Mouse (Mus musculus) MEL (cell line): ENCODE measurements around the gene Arl15. TPM values are rescaled to one million over a fixed set of nuclear protein-coding genes. Genes with fewer than 3 reads are reported as not detected.

Experiments used
- DNase-seq: peaks from one replicate; pipeline ENCODE4 v3.0.0; 2011; ENCODE audit warnings: low read depth, low spot score
- H3K27ac ChIP-seq: 2 replicates; pipeline ENCODE4 v1.5.1; 2012; ENCODE audit warnings: low read depth, mild to moderate bottlenecking, control low read depth, low read length, moderate library complexity; ENCODE audit not compliant: control insufficient read depth
- H3K27me3 ChIP-seq, 2 experiments: fragments of 150-350 bp in 1 of 2; sonication (generic) in 1 of 2; 2 replicates each; pipeline ENCODE4 v1.6.1; 2012; ENCODE audit warnings: low read length in 2 of 2, mild to moderate bottlenecking in 2 of 2, improper control_type of control experiment in 1 of 2, moderate library complexity in 1 of 2; ENCODE audit not compliant: insufficient read depth in 2 of 2, control insufficient read depth in 1 of 2
- H3K36me3 ChIP-seq, 2 experiments: 2 replicates each; pipeline ENCODE4 v1.6.1; 2012 to 2014; ENCODE audit warnings: low read length in 2 of 2, improper control_type of control experiment in 1 of 2, inconsistent platforms in 1 of 2, mild to moderate bottlenecking in 1 of 2; ENCODE audit not compliant: insufficient read depth in 2 of 2, control insufficient read depth in 1 of 2
- H3K4me1 ChIP-seq, 2 experiments: fragments of 150-350 bp in 1 of 2; sonication (generic) in 1 of 2; 2 replicates each; pipeline ENCODE4 v1.6.1; 2012; ENCODE audit warnings: low read length in 2 of 2, improper control_type of control experiment in 1 of 2, mild to moderate bottlenecking in 1 of 2; ENCODE audit not compliant: insufficient read depth in 2 of 2, control insufficient read depth in 1 of 2
- H3K4me3 ChIP-seq, 2 experiments: fragments of 150-350 bp in 1 of 2; sonication (generic) in 1 of 2; 2 replicates each; pipeline ENCODE4 v1.5.1; 2012; ENCODE audit warnings: low read depth in 2 of 2, low read length in 2 of 2, mild to moderate bottlenecking in 2 of 2, moderate library complexity in 2 of 2, control low read depth in 1 of 2, improper control_type of control experiment in 1 of 2; ENCODE audit not compliant: control insufficient read depth in 1 of 2, insufficient read depth in 1 of 2
- H3K79me2 ChIP-seq: 2 replicates; pipeline ENCODE4 v1.6.1; 2012; ENCODE audit warnings: mild to moderate bottlenecking, low read length, moderate library complexity; ENCODE audit not compliant: control insufficient read depth, poor library complexity, insufficient read depth
- H3K9ac ChIP-seq: 2 replicates; pipeline ENCODE4 v1.6.1; 2012; ENCODE audit warnings: low read depth, mild to moderate bottlenecking, control low read depth, low read length, moderate library complexity; ENCODE audit not compliant: control insufficient read depth, poor library complexity, severe bottlenecking
- H3K9me3 ChIP-seq: fragments of 150-350 bp; sonication (generic); replicated peaks from 2 replicates; pipeline ENCODE4 v1.6.1; 2012; ENCODE audit warnings: mild to moderate bottlenecking, low read length, improper control_type of control experiment, moderate library complexity; ENCODE audit not compliant: insufficient read depth
- E2F4 ChIP-seq: IDR thresholded peaks from 2 replicates; pipeline ENCODE4 v1.6.1; 2011; ENCODE audit warnings: low read depth, low read length, improper control_type of control experiment, borderline replicate concordance
- ELF1 ChIP-seq: IDR thresholded peaks from 2 replicates; pipeline ENCODE4 v1.6.1; 2014; ENCODE audit warnings: low read depth, mild to moderate bottlenecking, inconsistent platforms, low read length, improper control_type of control experiment, moderate library complexity
- ETS1 ChIP-seq: IDR thresholded peaks from 2 replicates; pipeline ENCODE4 v1.6.1; 2012; ENCODE audit warnings: low read depth, mild to moderate bottlenecking, inconsistent platforms, low read length, improper control_type of control experiment, moderate library complexity
- GABPA ChIP-seq: IDR thresholded peaks from 2 replicates; pipeline ENCODE4 v1.6.1; 2012; ENCODE audit warnings: low read depth, mild to moderate bottlenecking, inconsistent platforms, low read length, improper control_type of control experiment, moderate library complexity
- HCFC1 ChIP-seq: IDR thresholded peaks from 2 replicates; pipeline ENCODE4 v1.6.1; 2012; ENCODE audit warnings: low read depth, mild to moderate bottlenecking, inconsistent platforms, low read length, improper control_type of control experiment, moderate library complexity
- JUND ChIP-seq: IDR thresholded peaks from 2 replicates; pipeline ENCODE4 v1.6.1; 2011; ENCODE audit warnings: low read depth, mild to moderate bottlenecking, improper control_type of control experiment, low read length
- KAT2A ChIP-seq: conservative IDR thresholded peaks from 2 replicates; pipeline ENCODE4 v1.6.1; 2012; ENCODE audit warnings: low read depth, low read length, improper control_type of control experiment, inconsistent platforms
- MAZ ChIP-seq: IDR thresholded peaks from 2 replicates; pipeline ENCODE4 v1.6.1; 2012; ENCODE audit warnings: low read depth, mild to moderate bottlenecking, inconsistent platforms, low read length, improper control_type of control experiment
- MEF2A ChIP-seq: IDR thresholded peaks from 2 replicates; pipeline ENCODE4 v1.6.1; 2014; ENCODE audit warnings: low read depth, mild to moderate bottlenecking, inconsistent platforms, low read length, improper control_type of control experiment; ENCODE audit not compliant: poor library complexity, insufficient replicate concordance, severe bottlenecking; ENCODE audit errors: extremely low read depth
- MXI1 ChIP-seq: IDR thresholded peaks from 2 replicates; pipeline ENCODE4 v1.6.1; 2011; ENCODE audit warnings: mild to moderate bottlenecking, low read depth, low read length, improper control_type of control experiment
- MYB ChIP-seq: IDR thresholded peaks from 2 replicates; pipeline ENCODE4 v1.6.1; 2011; ENCODE audit warnings: mild to moderate bottlenecking, low read depth, low read length, improper control_type of control experiment
- NELFE ChIP-seq: IDR thresholded peaks from 2 replicates; pipeline ENCODE4 v1.6.1; 2011; ENCODE audit warnings: low read depth, low read length, improper control_type of control experiment
- RAD21 ChIP-seq: IDR thresholded peaks from 2 replicates; pipeline ENCODE4 v1.6.1; 2011; ENCODE audit warnings: mild to moderate bottlenecking, low read depth, low read length, improper control_type of control experiment
- RCOR1 ChIP-seq: IDR thresholded peaks from 2 replicates; pipeline ENCODE4 v1.6.1; 2012; ENCODE audit warnings: low read depth, mild to moderate bottlenecking, inconsistent platforms, low read length, improper control_type of control experiment
- SIN3A ChIP-seq: IDR thresholded peaks from 2 replicates; pipeline ENCODE4 v1.6.1; 2012; ENCODE audit warnings: low read length, improper control_type of control experiment, inconsistent platforms
- TCF12 ChIP-seq: IDR thresholded peaks from 2 replicates; pipeline ENCODE4 v1.6.1; 2014; ENCODE audit warnings: low read depth, mild to moderate bottlenecking, inconsistent platforms, low read length, improper control_type of control experiment, moderate library complexity
- UBTF ChIP-seq: IDR thresholded peaks from 2 replicates; pipeline ENCODE4 v1.6.1; 2012; ENCODE audit warnings: low read depth, mild to moderate bottlenecking, inconsistent platforms, low read length, improper control_type of control experiment, moderate library complexity, borderline replicate concordance; ENCODE audit not compliant: insufficient read depth
- ZC3H11A ChIP-seq: IDR thresholded peaks from 2 replicates; pipeline ENCODE4 v1.6.1; 2012; ENCODE audit warnings: low read depth, mild to moderate bottlenecking, inconsistent platforms, low read length, improper control_type of control experiment
- ZMIZ1 ChIP-seq: IDR thresholded peaks from 2 replicates; pipeline ENCODE4 v1.6.1; 2012; ENCODE audit warnings: low read depth, mild to moderate bottlenecking, inconsistent platforms, low read length, improper control_type of control experiment, moderate library complexity
- polyA plus RNA-seq, 2 experiments: library from polyadenylated mRNA; stranded (reverse) in 1 of 2; unstranded in 1 of 2; fragments of >175 nt in 1 of 2; fragments of >200 nt in 1 of 2; gene quantifications; 2 replicates each; pipeline versions ENCODE4 v1.2.1 to v1.2.4; 2012; ENCODE audit warnings: low replicate concordance in 2 of 2, low read depth in 1 of 2; ENCODE audit not compliant: insufficient read length in 2 of 2, insufficient read depth in 1 of 2, missing spikeins in 1 of 2
- total RNA-seq: library from RNA; depleted of rRNA; stranded (reverse); fragments of 300-350 nt; gene quantifications from 2 replicates; pipeline ENCODE4 v1.2.3, GENCODE M21; 2012

The Arl15 gene
- total and polyA plus RNA-seq, 3 experiments: 3.6 to 5.8 TPM; not detected in 1

DNA sequence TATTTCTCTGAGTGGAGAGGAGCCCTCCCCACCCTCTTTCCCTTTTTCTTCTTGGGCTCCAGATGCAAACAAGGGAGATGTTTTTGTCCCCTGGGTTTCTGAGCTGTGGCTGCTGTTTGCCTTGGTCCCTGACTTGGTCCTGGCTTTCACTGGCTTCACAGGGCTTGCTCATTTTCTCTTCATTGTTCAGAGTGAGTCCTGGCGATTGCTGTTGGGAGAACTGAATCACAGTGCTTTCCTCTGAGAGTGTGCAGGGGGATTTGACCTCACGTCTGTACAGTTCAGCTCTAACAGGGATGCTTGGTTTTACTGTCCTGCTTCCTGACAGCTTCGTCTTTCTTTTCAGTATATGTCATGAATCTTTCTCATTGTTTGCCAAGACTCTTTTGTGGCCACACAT, 254.4 kb downstream of the Arl15 start:
- Histone ChIP-seq H3K27me3 (no peaks in the 10 kb centered on the region), H3K4me1 (no peaks in the 10 kb centered on the region), H3K9me3 (no peaks in the 10 kb centered on the region), H3K4me3 (no peak overlapping the region), H3K79me2 (no peaks in the 10 kb centered on the region), H3K9ac (no peak overlapping the region), H3K27ac (no peak overlapping the region), H3K36me3 (no peaks in the 10 kb centered on the region)
- no peak for DNase-seq
- TF ChIP-seq SIN3A (no peak), TCF12 (no peak), UBTF (no peak), KAT2A (no peak), NELFE (no peak), MXI1 (no peak), JUND (no peak), RCOR1 (no peak), GABPA (no peak), MAZ (no peak), ELF1 (no peak), ZMIZ1 (no peak), HCFC1 (no peak), MYB (no peak), MEF2A (no peak), RAD21 (no peak), E2F4 (no peak), ZC3H11A (no peak)

DNA sequence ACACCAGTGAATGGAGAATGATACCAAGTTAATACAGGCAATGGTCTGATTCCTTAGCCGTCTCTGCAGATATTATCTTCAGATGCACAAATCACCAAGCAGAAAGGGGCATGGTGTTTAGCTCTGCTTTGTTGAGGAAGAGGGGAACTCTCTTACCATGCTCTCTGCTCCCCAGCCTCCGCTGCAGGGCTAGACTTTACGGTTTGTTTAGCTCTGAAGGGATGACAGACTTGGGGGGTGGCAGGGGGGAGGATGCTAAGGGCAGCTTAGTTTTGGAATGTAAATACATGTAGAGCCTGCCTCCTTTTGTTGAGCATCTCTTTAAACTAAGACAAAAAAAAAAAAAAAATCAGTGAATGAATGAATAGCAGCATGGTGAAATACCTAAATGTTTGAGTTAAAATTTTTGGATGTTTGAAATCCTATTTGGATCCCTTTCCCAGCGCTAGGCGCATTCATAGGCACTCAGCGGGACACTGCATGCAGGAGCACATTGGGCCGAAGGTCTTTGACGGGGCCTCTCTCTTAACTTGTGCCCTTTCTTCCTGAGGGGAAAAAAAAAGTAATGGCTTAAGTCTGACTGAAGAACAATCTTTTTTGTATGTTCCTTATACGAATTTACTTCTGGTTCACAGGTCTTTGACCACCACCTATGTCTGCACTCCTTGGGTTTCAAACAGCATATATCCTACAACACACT, 257.0 kb downstream of the Arl15 start:
- H3K27ac ChIP-seq: no peak overlapping the region
- H3K9me3 ChIP-seq: no peaks in the 10 kb centered on the region
- H3K27me3 ChIP-seq: no peaks in the 10 kb centered on the region
- H3K4me1 ChIP-seq: no peaks in the 10 kb centered on the region
- no peak overlapping the region for H3K9ac ChIP-seq
- no peaks in the 10 kb centered on the region for H3K79me2 ChIP-seq
- TF ChIP-seq SIN3A (no peak), ETS1 (no peak), TCF12 (no peak), ELF1 (no peak)
- H3K4me3 ChIP-seq: no peak overlapping the region
- DNase-seq: no peak
- H3K36me3 ChIP-seq: no peaks in the 10 kb centered on the region
